Mouse (Mus musculus) cerebellum, adult 2 months (tissue): ENCODE measurements at regions not wholly inside any gene's neighbourhood (a gene's known extent, or its start where the extent isn't known, plus 50 kb on each side); places are given as distances from the start of the nearest gene placed in this dataset.

Experiments
- DNase-seq, 2 experiments: peaks; one replicate each; pipeline ENCODE4 v3.0.0; 2021
- H3K27ac ChIP-seq: fragments of 200-500 bp; 2 replicates; pipeline ENCODE4 v1.5.1; 2012; ENCODE audit warnings: low read length, control low read depth, inconsistent platforms; ENCODE audit not compliant: insufficient read depth
- H3K27me3 ChIP-seq: fragments of 200-500 bp; 2 replicates; pipeline ENCODE4 v1.6.1; 2012; ENCODE audit warnings: inconsistent platforms, mild to moderate bottlenecking, low read length, moderate library complexity; ENCODE audit not compliant: control insufficient read depth, insufficient read depth
- H3K4me1 ChIP-seq: fragments of 200-500 bp; 2 replicates; pipeline ENCODE4 v1.6.1; 2011; ENCODE audit warnings: low read length; ENCODE audit not compliant: control insufficient read depth, insufficient read depth
- H3K4me3 ChIP-seq: fragments of 200-500 bp; replicated peaks from 2 replicates; pipeline ENCODE3; 2011; ENCODE audit warnings: mild to moderate bottlenecking, low read depth, low read length, control low read depth; ENCODE audit not compliant: insufficient read depth
- CTCF ChIP-seq: fragments of 200-500 bp; IDR thresholded peaks from 2 replicates; pipeline ENCODE4 v1.5.1; 2011; ENCODE audit warnings: low read depth, mild to moderate bottlenecking, control low read depth, low read length, moderate library complexity, borderline replicate concordance; ENCODE audit not compliant: insufficient read depth
- POLR2A ChIP-seq: fragments of 200-500 bp; IDR thresholded peaks from 2 replicates; pipeline ENCODE4 v1.6.1; 2011; ENCODE audit warnings: low read length, control low read depth, borderline replicate concordance; ENCODE audit not compliant: insufficient read depth
- WGBS: fragments of 180-500 bp; shearing (Covaris S2); methylation state at CpG from one replicate; pipeline ENCODE4 v1.1.7; 2018; 5-methylcytosine and 5-hydroxymethylcytosine counted together

DNA sequence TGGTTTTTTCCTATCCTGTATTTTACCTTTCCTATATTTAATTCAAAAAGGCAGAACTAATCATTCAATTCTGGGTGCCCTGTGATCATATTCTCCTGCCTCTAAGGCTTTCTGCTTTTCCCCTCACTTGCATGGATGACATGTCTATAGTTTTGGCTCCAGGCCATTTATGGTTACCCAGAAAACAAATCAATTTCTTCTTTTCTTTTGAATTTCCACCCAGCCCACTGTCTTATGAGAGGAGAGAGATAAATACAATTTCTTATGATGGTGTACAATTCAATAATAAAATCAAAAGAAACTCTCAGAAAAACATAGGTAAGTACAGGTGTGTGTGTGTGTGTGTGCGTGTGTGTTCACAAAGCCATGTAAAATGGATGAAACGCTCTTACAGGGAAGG is 187.3 kb upstream of the Gm11146 start:
- H3K27ac ChIP-seq, result no peak overlapping the region
- no peak overlapping the region for H3K4me3 ChIP-seq
- TF ChIP-seq CTCF (no peak), POLR2A (no peak)

GRCm38 (mm10) chr16:77788781-77789150 is 186.9 kb upstream of the Gm11146 start:
- H3K4me1 ChIP-seq, result no peaks in the 10 kb centered on the region
- no peak overlapping the region for H3K4me3 ChIP-seq
- no peak for DNase-seq
- no peak for TF ChIP-seq POLR2A
- TF ChIP-seq CTCF, result no peak
- no peaks in the 10 kb centered on the region; the same call in 1 of the 2 replicates for H3K27me3 ChIP-seq
- no peak overlapping the region for H3K27ac ChIP-seq
- WGBS, result 95% methylated on average over 6 of the region's 6 CpGs

More for the DNA sequence above, 187.3 kb upstream of the Gm11146 start:
- Histone ChIP-seq H3K4me1 (no peaks in the 10 kb centered on the region), H3K27me3 (no peaks in the 10 kb centered on the region; the same call in 1 of the 2 replicates)
- WGBS, result 93% methylated on average over 2 of the region's 2 CpGs
- no peak for DNase-seq

DNA sequence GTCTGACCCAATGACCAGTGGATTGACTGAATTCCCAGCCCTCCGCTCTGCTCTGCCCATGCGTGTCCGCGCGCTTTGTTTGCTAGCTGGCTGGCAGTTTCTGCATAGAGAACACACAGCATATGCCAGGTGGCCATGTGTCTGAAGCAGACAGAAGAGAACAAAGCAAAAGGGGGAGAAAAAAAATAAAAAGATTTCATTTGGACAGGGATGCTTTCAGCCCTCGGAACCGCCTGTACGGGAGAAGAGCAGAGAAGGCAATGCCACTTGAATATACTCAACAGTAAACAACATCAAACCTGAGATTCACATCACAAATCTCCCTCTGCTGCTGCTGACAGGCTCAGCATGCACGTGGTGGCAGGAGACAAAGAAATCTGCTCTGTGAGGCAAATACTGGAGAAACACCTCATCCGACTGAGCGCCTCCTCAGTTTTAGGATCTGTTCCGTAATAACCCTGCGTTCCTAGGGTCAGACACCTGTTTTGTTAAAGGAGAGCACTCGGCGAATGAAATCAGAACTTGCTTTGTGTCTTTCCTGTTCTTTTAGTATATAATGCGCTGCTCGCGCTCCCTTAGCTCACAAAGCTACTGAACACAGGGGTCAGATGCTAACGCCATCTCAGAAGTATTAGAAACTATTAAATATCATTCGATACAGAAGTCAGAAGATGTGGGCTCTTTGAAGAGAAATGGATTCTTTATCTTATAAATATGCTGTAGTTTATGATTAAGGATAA is 186.3 kb upstream of the Gm11146 start:
- Histone ChIP-seq H3K27ac (no peak overlapping the region), H3K27me3 (no peaks in the 10 kb centered on the region; the same call in 1 of the 2 replicates), H3K4me3 (peak overlapping the region; percentile 38), H3K4me1 (no peaks in the 10 kb centered on the region)
- peak; percentile 57 to 66 for DNase-seq
- TF ChIP-seq POLR2A (no peak), CTCF (no peak)
- WGBS, result 24% methylated on average over 20 of the region's 20 CpGs

DNA sequence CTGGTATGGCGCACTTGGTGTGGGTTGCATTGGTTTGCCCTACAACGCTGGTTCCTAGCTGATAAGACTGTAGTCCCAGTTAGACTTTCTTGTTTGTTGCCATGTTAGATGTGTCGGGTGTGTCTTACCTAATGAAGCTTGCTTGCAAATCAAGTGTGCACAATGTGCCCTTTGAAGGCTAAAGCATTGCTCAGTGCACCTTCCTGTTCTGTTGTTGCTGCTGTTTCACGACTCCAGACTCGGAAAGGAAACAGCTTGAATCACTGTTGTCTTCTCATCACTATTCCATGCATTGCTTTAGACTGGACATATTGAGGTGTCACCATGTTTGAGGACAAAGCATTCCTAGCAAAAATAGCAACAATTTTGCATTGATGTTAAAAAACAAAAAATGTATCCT is 185.1 kb upstream of the Gm11146 start:
- no peaks in the 10 kb centered on the region for H3K4me1 ChIP-seq
- WGBS, result 96% methylated on average over 5 of the region's 5 CpGs
- H3K27me3 ChIP-seq, result no peaks in the 10 kb centered on the region; the same call in 1 of the 2 replicates
- DNase-seq, result no peak
- no peak overlapping the region for H3K27ac ChIP-seq
- TF ChIP-seq POLR2A (no peak), CTCF (no peak)
- H3K4me3 ChIP-seq, result no peak overlapping the region

- TF ChIP-seq POLR2A, result no peak
- TF ChIP-seq CTCF, result no peak
- no peak for DNase-seq
- Histone ChIP-seq H3K27ac (no peak overlapping the region), H3K4me3 (no peak overlapping the region), H3K4me1 (no peaks in the 10 kb centered on the region), H3K27me3 (no peaks in the 10 kb centered on the region)
- 83% methylated on average over 1 of the region's 1 CpGs for WGBS
Observed at GRCm38 (mm10) chr16:77779019-77779418, 177.1 kb upstream of the Gm11146 start.

GRCm38 (mm10) chr16:77772075-77772474 is 170.2 kb upstream of the Gm11146 start:
- WGBS, result 54% methylated on average over 3 of the region's 3 CpGs
- no peak for DNase-seq
- H3K27me3 ChIP-seq, result no peaks in the 10 kb centered on the region
- H3K27ac ChIP-seq, result no peak overlapping the region
- no peak overlapping the region for H3K4me3 ChIP-seq
- TF ChIP-seq CTCF (no peak), POLR2A (no peak)
- no peaks in the 10 kb centered on the region for H3K4me1 ChIP-seq

DNA sequence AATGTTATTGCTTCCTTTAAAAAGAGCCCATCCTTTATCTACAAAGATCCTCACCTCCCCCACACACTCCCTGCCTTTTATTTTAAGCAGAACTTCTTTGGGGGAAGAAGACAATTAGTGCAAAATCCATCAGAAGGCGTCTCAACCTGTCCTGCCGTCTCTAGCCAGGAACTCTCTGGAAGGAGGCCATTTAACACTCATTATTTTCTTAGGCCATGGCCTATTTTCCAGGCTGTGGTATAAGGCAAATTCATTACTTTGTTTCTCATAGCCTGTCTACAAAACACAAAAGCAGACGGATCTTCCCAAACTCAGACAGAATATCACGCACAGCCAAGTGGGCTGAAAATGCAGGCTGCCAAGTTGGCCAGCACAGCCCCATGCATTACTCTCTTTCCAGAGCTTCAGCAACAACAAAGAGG is 159.0 kb upstream of the Gm11146 start:
- Histone ChIP-seq H3K4me1 (no peaks in the 10 kb centered on the region), H3K4me3 (no peak overlapping the region), H3K27ac (no peak overlapping the region), H3K27me3 (no peaks in the 10 kb centered on the region)
- peak in 1 of 2 experiments; percentile 32 for DNase-seq
- TF ChIP-seq POLR2A (no peak), CTCF (no peak)
- WGBS, result 38% methylated on average over 4 of the region's 4 CpGs

DNA sequence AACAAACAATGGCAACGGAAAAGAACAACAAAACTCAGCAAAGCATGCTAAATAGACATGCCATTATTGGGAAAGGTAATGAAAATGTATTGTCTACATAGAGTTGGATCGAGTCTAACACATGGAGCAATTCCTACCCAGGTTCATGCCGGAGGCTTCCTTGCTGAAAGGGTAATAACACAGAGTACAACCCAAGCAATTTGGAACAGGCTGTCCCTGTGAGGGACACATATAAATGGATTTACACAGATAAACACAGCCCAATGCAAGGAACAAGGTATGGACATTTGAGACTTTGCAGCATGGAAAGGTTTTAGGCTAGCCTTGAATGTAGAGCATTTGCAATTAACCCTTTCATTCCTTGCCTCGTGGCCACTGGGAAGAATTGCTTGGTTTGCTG is 158.6 kb upstream of the Gm11146 start:
- no peaks in the 10 kb centered on the region for H3K27me3 ChIP-seq
- whole genome bisulfite sequencing, result 43% methylated on average over 4 of the region's 4 CpGs
- H3K27ac ChIP-seq, result no peak overlapping the region
- no peaks in the 10 kb centered on the region for H3K4me1 ChIP-seq
- TF ChIP-seq CTCF (no peak), POLR2A (no peak)
- DNase-seq, result peak in 1 of 2 experiments; percentile 15
- H3K4me3 ChIP-seq, result no peak overlapping the region
